Mouse (Mus musculus): ENCODE measurements around the gene Agmat. TPM values are rescaled to one million over a fixed set of nuclear protein-coding genes. Genes with fewer than 3 reads are reported as not detected.

Agmat gene
- polyA plus RNA-seq (2014; fragmentation: Illumina TruSeq; extraction: RNeasy Lipid Tissue Mini Kit (QIAGEN cat#74804); ENCODE audit: insufficient read depth, low read depth, low replicate concordance), result 0.22 TPM

DNA sequence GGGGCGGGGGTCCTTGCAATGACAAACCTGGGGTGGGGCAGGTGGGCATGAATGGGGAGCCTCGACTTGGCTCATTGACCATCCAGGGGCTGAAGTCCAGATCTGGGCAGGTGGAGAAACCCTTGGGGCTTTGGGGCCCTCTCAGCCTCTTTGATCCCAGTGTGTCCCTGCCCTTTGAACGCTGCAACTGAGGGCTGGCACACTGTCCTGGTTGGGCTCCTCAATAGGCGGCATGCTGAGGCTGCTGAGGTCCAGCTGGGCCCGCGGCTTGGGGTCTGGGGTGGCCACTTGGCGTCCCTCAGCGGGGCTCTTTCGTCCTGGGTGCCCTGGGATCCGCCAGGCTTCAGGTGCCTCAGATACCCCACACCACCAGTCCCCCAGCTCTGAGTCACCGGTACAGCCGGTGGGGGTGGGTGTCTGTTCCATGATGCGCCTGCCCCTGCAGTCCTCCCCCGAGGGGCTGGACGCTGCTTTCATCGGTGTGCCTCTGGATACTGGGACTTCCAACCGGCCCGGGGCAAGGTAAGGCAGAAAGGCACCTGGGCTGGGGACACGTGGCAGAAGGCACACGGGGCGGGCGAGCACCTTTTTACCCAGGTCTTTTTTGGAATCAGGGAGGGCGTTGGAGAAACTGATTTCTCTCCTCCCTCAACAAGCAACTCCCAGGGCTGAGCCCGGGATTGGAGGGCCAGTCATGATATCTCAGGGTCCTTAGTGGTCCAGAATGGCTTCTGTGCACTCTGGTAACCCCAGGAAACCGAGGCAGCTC, at the start of gene Agmat:
Gene Agmat, plus strand, starts transcription at position 95 of the 769 bp plus-strand sequence.

DNA sequence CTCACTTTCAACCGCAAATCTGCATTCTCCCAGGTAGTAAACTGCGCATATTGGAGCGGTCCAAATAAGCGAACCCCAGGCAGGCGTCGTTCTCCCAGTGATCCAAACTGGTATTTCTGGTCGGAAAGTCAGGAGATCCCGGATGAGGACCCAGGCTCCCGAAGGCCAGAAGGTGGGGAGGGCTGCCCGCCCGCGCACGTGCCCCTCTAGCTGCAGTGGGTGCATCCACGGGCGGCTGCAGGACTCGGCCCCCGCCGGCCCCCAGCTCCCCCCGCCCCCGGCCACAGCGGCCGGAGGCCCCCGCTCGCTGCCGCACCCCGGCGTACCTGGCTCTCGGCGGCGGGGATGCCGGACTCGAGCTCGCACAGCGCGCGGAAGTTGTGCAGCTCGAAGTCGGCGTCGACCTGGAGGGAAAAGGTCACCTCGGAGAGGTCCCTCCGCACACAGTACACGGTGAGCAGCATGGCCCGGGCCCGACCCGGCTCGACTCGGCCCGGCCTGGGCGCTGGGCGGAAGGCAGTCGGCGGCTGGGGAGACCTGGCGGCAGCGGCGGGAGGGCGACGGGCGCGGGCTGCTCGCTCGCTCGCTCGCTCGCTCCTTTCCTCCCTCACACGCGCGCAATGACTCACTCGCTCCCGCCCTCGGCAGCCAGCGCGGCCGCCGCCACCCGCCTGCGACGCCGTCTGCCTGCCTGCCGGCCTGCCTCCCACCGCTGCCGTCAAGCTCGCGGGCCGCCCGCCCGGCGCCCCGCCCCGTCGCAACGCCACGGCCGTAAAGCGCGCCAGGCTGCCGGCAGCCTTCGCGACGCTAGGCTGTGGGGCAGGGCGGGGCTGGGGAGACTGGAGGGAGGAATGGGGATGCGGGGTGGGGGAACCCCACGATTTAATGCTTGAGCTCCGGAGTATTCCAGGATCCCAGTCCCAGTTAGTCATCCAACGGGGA, 23.5 kb upstream of the Agmat start, which contains the start of gene Ddi2:
Gene Ddi2, minus strand, starts transcription at position 689 of the 942 bp plus-strand sequence.

DNA sequence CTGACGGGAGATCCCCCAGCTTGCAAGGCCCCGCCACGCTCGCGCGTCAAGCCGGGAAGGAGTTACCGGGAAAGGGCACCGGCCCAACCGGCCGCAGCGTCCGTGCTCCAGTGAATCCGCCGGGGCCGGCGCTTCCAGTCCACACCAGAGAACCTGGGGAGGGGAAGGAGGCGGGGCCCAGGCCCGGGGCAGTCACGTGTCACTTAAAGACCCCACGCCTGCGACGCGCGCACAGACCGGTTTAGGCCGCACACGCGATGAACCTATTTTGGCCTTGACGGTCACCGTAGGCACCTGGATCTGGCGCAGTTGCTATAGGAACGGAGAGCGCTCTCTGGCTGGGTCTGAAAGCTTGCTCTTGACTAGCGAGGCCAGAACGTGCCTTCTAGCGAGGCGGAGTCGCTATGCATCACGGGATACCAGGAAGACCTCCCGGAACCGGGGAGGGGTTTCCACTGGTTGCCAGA, 44.1 kb downstream of the Agmat start, which contains the start of gene Dnajc16:
Gene Dnajc16, minus strand, starts transcription at position 408 of the 467 bp plus-strand sequence.

DNA sequence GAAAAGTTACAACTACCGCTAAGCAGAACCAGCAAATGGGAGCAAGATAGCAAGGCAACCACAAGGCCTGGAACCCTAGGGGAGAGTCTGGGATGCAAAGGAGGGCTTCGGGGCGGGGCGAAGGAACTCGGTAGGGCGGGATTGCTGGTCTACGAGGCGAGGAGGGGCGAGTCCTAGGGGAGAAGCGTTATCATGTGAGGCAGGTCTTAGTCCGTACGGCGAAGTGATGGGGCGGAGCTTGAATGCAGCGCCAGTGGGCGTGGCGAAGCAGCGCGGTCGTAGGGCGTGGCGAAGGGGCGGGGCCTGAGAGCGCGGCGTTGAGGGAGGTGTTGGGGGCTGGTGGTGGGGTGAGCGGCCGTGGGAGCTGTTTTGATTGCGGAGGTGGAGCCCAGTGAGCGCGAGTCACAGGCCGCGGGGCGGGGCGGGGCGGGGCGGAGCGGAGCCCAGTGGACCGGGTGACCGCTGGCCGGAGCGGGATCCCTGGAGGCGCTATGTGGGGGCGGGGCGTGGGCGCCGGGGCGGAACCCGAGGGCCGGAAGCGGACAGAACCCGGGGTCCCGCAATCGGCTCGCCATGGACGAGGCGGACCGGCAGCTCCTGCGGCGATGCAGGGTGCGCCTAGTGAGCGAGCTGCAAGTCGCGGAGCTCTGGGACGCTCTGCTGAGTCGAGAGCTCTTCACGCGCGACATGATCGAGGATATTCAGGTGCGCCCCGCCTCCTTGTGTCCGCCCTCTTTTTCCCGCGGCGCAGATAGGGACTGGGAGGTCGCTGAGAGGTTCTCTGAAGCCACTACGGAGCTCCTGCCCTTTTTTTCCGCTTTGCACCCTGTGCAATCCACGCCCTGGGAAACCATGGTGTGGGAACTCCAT, 47.0 kb downstream of the Agmat start, which contains the start of gene Casp9:
Gene Casp9, plus strand, starts transcription at position 331 of the 870 bp plus-strand sequence.

Other genes starting within 250 kb of the Agmat start
- gene Spen, start 208.1 kb upstream of the Agmat start, polyA plus RNA-seq (2014; fragmentation: Illumina TruSeq; extraction: RNeasy Lipid Tissue Mini Kit (QIAGEN cat#74804); ENCODE audit: insufficient read depth, low read depth, low replicate concordance), result 2.8 TPM
- 19.7 TPM for gene Fblim1, start 140.6 kb upstream of the Agmat start, polyA plus RNA-seq (2014; fragmentation: Illumina TruSeq; extraction: RNeasy Lipid Tissue Mini Kit (QIAGEN cat#74804); ENCODE audit: insufficient read depth, low read depth, low replicate concordance)
- gene Tmem82, start 128.0 kb upstream of the Agmat start, polyA plus RNA-seq (2014; fragmentation: Illumina TruSeq; extraction: RNeasy Lipid Tissue Mini Kit (QIAGEN cat#74804); ENCODE audit: insufficient read depth, low read depth, low replicate concordance), result 1.9 TPM
- 2.5 TPM for gene Slc25a34, start 122.9 kb upstream of the Agmat start, polyA plus RNA-seq (2014; fragmentation: Illumina TruSeq; extraction: RNeasy Lipid Tissue Mini Kit (QIAGEN cat#74804); ENCODE audit: insufficient read depth, low read depth, low replicate concordance)
- 10.9 TPM for gene Plekhm2, start 81.8 kb upstream of the Agmat start, polyA plus RNA-seq (2014; fragmentation: Illumina TruSeq; extraction: RNeasy Lipid Tissue Mini Kit (QIAGEN cat#74804); ENCODE audit: insufficient read depth, low read depth, low replicate concordance)
- 2.7 TPM for gene Rsc1a1, start 61.1 kb upstream of the Agmat start, polyA plus RNA-seq (2014; fragmentation: Illumina TruSeq; extraction: RNeasy Lipid Tissue Mini Kit (QIAGEN cat#74804); ENCODE audit: insufficient read depth, low read depth, low replicate concordance)
- 10.1 TPM for gene Ddi2, start 23.3 kb upstream of the Agmat start, polyA plus RNA-seq (2014; fragmentation: Illumina TruSeq; extraction: RNeasy Lipid Tissue Mini Kit (QIAGEN cat#74804); ENCODE audit: insufficient read depth, low read depth, low replicate concordance)
- 5.2 TPM for gene Dnajc16, start 44.3 kb downstream of the Agmat start, polyA plus RNA-seq (2014; fragmentation: Illumina TruSeq; extraction: RNeasy Lipid Tissue Mini Kit (QIAGEN cat#74804); ENCODE audit: insufficient read depth, low read depth, low replicate concordance)
- 9.1 TPM for gene Casp9, start 46.9 kb downstream of the Agmat start, polyA plus RNA-seq (2014; fragmentation: Illumina TruSeq; extraction: RNeasy Lipid Tissue Mini Kit (QIAGEN cat#74804); ENCODE audit: insufficient read depth, low read depth, low replicate concordance)
- gene Cela2a, start 79.5 kb downstream of the Agmat start, polyA plus RNA-seq (2014; fragmentation: Illumina TruSeq; extraction: RNeasy Lipid Tissue Mini Kit (QIAGEN cat#74804); ENCODE audit: insufficient read depth, low read depth, low replicate concordance), result not detected
- gene Ctrc, start 99.7 kb downstream of the Agmat start, polyA plus RNA-seq (2014; fragmentation: Illumina TruSeq; extraction: RNeasy Lipid Tissue Mini Kit (QIAGEN cat#74804); ENCODE audit: insufficient read depth, low read depth, low replicate concordance), result not detected
- gene Efhd2, start 128.2 kb downstream of the Agmat start, polyA plus RNA-seq (2014; fragmentation: Illumina TruSeq; extraction: RNeasy Lipid Tissue Mini Kit (QIAGEN cat#74804); ENCODE audit: insufficient read depth, low read depth, low replicate concordance), result 56.1 TPM

Measured in lung, adult 10 weeks (tissue).